Mouse (Mus musculus) cerebellum, adult 9-10 months (tissue): ENCODE measurements at regions not wholly inside any gene's neighbourhood (a gene's known extent, or its start where the extent isn't known, plus 50 kb on each side); places are given as distances from the start of the nearest gene placed in this dataset.
"Not testable (repeated sequence)": the region's sequence is repeated elsewhere in the genome, so short reads cannot be mapped to it uniquely, and the experiment has no call there.

Experiments used
- DNase-seq: peaks from one replicate; pipeline ENCODE4 v3.0.0; 2022

DNA sequence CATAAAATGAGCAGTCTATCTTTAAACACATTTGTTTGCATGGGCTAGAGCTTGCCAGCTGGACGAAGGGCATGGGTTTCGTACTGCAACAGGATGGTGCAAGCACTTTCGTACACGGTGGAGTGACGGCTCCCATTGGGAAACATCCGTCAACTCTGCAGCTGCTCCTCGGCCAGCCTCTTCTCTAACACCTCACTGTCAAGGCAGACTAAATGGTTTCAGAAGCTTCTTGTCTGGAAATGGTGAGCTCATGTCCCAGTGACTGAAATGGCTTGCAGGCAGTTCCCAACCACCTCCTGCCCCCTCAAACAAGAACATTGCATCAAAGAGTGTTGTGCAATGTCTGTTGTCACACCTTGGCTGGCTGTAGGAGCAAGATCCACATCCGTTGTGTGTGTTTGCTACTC, 163.4 kb downstream of the Trib2 start:
- no peak for DNase-seq

DNA sequence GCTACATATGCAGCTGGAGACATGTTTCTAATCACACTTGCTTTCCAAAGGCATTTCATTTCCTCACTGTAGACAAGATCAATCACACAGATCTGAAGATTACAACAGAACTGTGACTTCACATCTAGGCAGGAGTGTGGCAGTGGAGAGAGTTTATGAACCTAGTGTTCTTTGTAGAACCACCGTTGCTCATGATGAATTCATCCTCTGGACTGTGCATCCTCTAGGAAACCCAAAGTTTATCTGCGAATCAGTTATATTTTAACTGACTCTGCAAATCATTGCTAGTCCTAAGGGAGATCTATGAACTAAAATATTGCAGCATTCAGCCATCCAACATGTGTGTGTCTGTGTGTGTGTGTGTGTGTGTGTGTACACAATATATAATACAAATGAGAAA, 165.4 kb downstream of the Trib2 start:
- no peak for DNase-seq

DNA sequence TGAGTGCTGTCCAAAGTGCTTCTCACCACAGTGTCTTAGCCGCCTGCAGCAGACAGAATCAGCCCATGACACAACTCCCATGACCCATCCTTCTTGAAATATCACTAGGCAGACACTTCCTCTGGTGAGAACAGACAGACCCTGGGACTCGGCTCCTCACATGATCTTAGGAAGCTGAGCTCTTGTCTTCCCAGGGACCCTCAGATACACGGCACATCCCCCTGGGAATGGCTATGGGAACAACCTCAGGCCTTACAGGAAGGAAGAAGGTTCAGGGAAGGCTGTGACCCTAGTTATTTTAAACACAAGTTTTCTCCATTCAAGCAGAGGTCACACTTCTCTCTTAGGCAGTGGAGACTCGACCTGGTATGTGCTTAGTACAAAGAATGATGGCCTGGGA, 166.8 kb downstream of the Trib2 start:
- no peak for DNase-seq

DNA sequence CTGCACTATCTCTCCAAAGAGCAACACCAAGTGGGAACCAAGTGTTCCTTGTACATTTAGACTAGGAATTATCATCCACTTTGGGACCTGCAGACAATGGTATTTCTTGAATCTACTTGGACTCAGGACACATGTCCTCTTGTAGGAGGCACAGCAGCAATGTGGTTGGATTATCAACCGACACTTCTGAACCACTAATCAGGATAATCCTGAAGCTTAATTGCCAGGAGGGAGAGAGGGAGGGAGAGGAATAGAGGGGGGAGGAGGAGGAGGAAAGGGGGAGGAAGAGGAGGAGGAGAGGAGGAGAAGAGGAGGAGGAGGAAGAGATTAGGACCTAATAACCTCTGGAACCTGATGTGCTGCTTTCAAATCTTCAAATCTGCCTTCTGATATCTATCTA, 167.5 kb downstream of the Trib2 start:
- no peak for DNase-seq

DNA sequence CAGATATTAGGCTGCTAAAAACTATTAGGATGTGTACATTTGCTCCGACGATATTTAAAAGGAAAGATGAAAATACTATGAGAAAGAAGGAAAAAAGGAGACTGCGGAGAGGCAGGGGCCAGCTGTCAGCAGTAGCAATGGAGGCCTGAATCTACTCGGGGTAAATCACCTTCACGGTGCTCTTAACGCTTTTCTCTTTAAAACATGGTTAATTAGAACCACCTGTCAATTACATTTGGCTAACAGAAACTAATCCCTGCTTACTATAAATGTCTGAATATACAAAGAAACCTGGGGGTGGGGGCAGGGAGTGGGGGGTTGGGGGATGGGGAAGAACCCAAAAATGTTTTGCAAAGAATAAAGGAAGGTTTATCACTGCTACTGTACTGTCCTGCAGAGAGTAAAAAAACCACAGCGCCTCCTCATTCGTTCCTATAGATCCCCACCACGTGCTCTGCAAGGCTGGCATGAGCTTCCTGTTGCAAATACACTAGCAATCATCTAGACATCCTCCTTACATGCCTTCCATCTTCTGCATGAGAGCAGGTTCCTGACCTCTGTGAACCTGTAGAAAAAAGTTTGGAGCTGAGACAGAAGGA, 172.5 kb downstream of the Trib2 start:
- DNase-seq: no peak

DNA sequence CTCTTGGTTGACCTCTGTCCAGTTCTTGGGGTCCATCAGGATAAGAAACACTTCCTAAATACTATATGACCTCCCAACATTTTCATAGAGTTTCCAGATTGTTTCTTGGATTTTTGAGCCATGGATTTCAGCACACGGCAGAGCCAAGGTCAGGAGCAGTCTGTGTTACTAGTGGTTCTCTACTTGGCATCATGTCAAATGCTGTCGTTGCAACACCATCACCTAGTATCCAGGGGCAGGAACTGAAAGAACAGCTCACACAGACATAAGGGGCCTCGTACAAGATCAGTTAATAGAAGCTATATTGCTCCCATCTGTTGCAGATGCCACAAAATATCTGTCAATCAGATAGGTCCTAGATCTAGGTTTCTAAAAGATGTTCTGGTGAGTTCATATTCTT, 173.1 kb downstream of the Trib2 start:
- no peak for DNase-seq

DNA sequence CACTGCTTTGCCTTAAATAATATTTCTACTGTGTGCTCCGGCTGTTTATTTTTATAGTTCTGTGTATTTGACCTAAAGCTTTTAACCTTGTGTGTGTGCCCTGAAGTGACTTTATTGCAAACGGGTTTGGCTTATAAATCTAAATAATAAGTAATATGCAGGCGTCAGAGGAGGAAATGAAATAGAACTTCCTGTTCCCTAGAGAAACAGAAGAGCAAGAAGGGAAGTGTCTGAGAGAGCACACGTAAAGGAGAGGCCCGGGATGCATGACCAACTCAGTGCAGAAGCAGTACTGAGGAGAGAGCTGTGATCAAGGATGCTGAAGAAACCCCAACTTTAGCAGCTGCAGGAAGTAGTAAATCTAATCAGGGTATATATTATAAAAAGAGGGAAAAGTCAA, 176.4 kb downstream of the Trib2 start:
- no peak for DNase-seq

DNA sequence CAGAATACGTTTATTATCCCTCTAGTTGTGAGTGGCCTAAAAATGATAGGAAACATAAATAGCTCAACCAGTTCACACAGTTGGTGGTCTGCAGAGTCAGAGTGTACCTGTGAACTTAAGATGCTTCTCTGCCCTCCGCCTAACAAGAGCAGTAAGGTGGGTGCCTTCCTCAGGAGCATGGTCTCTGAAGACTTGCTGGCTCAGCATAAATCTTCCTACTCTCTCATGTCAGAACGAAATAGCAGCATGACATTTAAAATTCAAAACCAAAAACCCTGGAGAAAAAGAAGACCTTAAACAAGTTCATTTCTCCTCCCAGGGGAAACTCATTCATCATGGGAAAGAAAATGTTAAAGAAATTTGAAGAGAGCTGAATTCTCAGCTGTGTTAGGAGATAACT, 186.8 kb downstream of the Trib2 start:
- DNase-seq: no peak

DNA sequence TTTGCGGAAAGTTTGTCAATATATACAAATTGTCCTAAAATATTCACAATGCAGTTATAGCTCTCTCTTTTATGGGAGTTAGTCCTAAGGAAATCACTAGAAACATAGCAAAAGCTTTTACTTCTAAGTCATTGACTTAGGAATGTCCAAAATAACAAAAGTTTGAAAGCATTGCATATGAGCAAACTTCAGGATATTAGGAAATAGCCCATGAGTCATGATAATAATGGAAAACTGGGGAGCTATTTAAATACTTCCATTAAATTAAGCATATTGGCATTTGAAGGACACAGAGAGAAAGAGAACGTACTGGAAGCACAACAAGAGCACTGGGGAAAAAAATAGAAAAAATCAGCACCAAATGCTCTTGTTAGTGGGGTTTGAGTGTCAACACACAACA, 197.2 kb downstream of the Trib2 start:
- no peak for DNase-seq

DNA sequence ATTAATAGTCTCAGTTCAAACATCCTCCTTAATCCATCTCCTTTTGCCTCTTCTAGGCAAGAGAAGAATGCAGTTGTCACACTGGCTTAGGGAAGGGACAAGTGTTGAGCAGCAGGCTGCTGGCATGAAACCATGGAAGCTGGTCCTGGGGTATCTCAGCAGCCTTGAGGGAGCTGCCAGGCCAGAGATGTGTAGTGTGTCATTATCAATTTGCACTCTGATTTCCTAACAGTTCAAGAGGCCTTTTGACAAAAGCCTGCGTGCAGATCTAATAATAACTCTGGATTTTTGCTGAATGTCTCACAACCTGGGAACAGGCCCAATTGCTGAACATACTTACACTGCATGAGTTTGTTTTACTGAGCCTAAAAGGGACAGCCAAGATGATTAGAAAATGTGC, 199.4 kb downstream of the Trib2 start:
- no peak for DNase-seq

DNA sequence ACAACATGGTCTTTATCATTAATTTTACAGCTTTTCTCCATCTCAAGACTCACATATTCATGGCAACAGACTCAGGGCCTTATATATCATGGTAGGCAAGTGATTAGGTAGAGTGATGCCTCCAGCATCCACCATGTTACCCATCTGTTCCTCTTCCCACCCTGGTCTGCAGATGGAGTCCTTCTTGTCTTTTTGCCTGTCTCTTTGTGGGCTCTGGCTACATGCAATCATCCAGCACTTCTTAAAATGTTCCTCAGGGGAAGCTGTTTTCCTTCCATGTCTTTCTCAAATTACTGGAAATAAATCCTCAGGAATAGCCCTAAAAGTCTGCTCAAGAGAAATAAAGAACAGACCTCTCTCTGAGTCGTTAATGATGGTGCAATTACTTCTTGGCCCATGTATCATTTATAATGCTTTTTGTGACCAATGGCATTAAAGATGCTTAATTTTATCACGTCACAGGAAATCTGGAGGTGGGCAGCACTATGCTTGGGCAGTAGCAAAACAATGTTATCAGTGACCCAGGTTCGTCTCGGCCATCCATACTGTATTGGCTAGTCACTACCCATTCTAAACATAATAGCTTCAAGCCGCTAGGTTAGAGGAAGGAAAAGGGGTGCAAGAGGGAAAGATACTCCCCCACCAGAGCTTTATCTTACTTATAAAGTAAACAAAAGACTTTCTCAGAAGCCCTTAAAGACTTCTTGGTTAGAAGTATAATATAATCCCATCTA, 204.7 kb downstream of the Trib2 start:
- DNase-seq: no peak

DNA sequence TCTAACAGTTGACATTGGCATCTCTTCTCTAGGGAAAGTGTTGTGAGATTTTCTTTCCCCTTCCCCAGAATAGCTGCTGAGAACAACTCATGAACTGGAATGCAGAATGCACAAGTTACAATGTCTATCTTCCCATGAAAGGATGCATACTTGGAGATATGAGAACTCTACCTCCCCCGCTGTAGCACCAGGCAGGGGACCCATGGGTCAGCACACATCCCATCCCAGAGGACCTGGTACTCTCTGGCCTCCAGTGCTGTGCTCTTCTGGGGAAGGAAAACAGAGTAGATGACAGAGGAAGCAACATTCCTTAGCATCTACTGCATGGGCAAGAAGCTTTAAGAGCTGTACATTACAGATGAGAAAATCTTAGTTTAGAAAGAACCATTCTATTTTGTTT, 209.6 kb downstream of the Trib2 start:
- no peak for DNase-seq

DNA sequence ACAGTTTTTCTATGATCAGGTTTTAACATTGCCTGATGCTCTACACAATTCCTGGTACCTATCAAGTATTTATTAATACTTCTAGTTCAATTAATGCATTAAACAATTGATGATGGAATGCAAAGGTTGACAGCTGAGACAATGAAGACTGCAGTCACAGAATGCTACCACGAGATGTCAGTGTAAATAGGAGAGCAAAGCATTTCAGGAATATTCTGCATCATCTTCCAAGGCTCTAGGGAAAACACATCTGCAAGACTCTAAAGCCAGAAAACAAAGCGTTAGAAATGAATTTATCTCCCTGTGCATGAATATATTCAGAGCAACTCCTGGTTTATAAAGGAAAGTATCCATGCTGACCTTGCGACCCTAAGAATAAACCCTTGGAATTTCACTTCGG, 210.6 kb downstream of the Trib2 start:
- peak; percentile 14 for DNase-seq

DNA sequence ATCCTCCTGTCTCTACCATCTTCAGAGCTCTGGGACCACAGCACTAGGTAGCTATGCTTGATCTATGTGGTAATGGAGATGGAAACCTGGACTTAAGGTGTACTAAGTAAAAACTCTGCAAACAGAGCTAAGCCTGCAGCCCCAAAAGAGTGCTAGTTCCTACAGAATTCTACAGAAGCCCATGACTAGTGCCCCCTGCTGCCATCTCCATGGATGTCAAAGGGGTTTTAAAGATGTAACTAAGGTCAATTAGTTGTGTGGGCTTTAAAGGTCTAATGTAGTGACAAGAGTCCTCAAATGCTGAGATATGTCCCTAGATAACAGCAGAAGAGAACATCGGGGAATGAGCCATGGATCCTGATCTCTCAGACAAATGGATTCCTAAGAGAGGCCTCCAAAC, 212.1 kb downstream of the Trib2 start:
- no peak for DNase-seq

DNA sequence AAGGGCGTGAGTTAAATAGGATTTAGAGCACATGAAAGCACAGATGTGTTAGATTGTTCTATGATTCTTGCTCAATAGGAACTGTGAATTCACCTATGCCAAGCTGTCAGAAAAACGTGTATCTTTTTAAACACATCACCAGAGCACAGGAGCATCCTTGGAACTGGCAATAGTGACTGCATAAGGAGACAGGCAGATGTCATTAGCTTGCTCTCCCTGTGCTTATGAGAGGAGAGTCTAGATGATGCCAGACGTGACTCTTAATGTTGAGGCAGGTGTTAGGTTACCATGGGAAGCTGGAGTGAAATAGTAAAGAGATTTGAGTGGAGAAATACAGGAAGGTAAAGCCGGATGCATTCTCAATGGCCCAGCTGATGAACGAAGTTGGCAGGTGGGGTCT, 212.8 kb downstream of the Trib2 start:
- DNase-seq: no peak

DNA sequence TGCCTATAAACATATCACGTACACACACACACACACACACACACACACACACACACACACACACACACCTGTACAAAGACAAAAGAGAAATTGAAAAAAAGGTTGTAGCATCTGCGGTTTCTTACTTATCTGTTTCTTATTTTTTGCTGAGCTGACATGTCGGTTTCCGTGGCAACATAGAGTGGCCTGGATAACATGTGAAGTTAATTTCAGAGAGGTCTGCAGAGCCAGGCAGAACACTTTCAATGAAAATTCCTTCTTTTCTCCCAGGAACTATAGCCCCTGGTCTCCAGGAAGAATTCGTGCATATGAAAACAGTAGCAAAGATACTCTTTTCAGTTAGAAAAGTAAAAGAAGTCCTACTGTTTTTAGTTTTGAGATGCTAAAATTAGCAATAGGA, 213.4 kb downstream of the Trib2 start:
- DNase-seq: no peak

DNA sequence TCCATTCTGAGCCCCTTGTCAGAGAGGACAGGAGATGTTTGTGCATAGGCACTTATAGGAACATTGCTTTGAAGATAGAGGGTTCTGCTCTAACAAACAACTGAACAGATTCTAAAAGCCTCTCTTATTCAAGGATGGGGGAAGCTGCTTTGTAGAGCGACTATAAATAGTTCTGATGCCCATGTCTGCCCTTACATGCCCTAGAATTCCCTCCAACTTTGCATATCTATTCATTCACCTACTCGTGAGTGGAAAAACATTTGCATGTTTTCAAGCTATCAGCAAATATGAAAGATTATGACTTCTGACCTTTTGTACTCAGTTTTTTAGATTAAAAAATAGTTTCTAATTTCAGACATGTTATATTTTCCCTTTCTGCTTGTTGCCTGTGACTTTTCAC, 222.0 kb downstream of the Trib2 start:
- DNase-seq: no peak

DNA sequence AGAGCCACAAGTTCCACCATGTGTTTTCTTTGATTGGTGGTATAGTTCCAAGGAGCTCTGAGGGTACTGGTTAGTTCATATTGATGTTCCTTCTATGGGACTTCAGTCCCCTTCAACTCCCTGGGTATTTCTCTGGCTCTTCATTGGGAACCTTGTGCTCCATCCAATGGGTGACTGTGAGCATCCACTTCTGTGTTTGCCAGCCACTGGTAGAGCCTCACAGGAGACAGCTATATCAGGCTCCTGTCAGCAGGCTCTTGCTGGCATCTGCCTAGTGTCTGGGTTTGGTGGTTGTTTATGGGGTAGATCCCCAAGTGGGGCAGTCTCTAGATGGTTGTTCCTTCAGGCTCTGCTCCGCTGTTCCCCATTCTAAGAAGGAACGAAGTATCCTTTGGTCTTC, 228.9 kb downstream of the Trib2 start:
- DNase-seq: not testable (repeated sequence)

DNA sequence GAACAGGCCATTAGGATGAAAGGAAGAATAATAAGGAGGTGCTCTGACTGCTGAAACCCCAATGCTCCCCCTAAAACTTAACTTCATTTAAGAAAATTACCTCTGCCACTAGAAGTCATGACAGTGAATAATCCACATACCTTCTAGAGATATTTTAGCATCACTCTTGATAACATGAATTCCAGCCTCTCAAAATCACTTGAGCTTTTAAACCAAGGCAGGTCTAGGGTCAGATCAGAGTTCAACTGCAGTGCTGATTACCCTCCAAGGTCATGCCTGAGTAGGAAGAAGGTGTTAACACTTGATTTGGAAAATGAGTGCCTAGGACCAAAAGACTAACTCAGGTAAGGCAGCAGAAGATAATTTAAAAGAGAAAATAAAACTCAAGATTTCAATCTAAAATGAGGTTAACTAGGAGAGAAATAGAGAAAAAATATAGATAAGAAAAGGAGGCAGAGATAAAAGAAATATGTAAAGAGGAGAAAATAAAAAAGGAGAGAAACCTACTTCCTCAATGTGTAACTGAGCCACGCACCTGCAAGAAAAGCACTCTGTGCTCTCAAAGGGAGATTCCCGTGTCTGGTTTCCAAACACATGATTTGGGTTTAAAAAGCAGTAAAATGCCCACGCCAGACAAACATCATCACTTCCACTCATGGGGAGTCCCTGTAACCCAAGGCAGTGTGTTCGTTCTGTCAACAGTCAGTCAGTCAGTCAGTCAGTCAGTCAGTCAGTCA, 229.8 kb downstream of the Trib2 start:
- no peak for DNase-seq

DNA sequence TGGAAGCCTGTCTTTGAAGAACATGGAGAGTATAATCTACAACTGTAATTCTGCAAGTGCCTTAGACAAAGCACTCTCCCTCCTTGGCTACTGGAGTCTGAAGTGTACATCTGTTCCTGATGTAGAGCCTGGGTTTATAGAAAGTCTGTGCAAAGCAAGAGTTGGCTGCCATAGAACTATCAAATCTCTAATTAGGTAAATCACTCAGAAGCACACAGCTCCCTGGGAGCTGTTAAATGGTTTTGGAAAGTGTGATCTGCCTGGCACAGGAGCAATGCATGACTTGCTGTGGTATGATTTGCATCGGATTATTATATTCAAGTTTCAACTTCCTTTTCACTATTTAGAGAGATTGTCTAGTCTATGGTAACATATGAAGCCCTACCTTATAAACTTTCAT, 230.9 kb downstream of the Trib2 start:
- no peak for DNase-seq

DNA sequence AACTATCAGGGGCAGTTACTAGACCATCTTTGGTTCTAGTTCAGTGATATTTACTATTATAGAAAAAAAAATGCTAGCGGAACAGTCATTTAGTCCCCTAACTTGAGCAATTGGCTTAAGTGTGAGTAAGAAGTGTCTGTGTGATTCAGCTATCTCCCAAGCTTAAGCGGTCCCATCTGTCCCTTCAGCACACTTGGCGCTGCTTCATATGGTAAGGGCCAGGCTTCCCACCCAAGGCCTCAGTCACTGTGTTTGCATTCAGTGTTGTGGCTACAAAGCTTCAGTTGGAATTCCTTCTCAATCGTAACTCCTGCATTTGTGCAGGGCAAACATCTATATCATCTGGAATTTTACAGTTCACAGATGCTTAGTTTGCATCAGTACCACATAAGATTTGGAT, 232.0 kb downstream of the Trib2 start:
- no peak for DNase-seq

DNA sequence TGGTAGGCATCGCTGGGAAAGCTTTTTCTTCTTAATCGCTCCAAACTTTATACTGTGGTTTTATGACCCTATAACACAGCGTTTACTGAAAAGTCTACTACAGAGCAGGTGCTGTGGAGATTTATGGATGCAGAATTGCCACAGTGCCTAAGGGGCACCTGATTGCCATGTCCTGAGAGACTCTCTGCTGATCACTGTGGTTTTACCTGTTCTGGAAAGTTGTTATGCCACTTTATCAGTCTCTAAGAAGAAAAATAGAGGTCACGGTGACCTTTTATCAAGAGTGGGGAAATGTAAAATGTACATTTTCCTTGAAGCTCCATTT, 250.0 kb downstream of the Trib2 start:
- no peak for DNase-seq

DNA sequence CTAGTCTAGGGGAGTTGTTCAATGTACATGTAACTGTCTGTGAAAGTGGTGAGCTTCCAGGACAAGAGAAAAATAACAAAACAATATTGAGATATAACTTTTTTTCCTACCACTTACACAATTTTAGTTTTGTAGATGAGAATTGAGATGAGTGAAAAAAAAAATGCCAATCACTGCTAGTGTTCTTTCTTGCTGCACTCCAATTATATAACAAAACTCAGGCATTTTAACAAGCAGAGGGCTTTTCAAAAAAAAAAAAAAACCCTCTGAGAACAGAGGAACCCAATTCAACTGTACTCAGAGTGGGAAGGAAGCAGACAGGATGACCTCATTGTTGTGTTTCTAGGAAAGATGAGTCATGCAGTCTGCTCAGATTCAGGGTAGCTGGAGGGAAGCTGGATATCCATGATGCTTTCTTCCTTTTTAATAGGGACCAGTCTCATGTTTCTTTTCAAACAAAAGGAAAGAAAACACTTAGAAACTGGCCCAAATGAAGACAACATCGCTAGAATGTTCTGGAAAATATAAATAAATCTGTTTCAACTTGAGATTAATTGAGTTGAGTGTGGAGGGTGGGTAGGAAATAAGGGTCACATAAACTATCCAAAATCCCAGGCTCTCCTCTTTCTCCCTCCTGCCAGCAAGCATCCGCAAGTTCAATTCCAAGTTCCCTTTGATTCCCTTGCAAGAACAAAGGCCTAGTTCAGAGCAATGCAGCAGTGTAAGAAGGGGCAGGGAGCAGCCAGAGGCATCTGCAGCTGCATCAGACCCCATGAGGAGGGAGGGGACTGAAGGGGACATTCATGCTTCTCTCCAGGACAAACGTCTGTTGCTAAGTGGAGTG, 250.6 kb downstream of the Trib2 start:
- no peak for DNase-seq

DNA sequence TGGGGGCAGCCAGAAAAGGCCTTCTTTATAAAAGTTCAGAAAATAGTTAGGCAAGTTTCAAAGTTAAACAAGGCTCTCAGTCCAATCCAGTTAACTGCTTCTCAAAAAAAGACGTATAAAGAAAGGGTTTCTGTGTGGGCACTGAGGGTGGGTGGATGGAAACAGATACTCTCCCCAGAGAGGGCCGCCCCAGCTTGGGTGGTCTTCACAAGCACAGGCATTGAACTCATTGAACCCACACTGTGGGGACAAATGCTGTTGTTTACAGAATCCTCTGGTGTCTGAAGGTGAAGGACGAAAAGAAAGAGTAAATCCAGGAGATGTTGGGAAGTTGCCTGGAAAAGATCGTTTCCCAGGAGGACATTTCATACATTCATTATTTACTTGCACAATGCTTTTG, 253.9 kb downstream of the Trib2 start:
- no peak for DNase-seq
